Mouse (Mus musculus): Measurements from ENCODE around the gene Gm20388.

Gm20388 gene

DNA sequence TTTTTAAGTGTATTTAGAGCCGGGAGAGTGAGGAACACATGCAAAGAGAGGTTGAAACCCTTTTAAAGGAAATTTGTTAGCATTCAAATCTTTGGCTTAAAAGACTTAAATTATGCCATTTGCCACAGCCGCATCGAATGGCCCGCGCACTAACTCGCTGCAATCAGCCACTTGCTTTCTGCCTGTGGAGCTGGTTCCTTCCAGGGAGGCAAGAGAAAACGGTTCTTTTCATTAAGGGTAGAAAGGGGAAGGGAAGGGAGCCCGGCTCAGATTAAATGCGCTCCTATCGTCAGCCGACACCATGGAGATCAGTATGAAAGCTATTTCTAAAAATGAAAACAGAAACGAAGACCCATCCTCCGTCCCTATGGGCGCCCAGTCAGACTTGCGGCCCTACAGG is 973.2 kb downstream of the Gm20388 start:
- DNase-seq: no peak

DNA sequence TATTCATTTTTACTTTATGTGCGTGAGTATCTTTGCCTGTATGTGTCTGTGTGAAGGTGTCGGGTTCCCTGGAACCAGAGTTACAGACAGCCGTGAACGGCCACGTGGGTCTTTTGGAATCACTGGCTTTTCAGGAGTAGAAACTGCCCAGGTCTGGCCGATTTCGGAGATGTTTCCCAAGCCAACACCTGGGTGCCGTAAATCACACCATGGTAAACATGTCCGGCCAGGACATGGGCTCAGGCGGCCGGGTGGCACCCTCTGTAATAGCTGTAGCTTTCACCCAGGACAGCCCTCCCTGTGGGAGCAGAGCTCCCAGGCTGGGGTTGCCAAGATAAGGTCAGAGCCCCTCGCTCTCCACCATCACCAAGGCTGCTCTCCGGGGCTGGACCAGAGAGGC is 974.2 kb downstream of the Gm20388 start:
- no peak for DNase-seq

DNA sequence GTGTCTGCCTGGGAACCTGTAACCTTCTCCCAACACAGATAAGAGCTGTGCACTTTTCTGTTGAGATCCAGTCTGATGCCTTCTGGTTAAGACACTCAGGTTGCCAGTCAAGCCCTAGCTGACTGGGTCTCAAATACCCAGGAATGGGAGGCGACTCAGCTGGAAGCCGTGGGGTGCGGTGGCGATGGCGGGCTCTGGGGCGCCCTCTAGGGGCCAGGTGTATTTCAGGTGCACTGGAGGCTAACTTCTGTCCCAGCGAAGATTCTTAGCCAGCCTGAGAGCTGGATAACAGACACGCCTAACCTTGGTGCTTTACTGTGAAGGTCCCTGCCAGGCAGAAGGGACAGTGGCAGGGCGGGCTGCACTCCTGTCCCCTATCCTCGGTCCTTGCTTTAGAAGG is 976.6 kb downstream of the Gm20388 start:
- peak in 1 of 2 experiments; percentile 28 for DNase-seq

DNA sequence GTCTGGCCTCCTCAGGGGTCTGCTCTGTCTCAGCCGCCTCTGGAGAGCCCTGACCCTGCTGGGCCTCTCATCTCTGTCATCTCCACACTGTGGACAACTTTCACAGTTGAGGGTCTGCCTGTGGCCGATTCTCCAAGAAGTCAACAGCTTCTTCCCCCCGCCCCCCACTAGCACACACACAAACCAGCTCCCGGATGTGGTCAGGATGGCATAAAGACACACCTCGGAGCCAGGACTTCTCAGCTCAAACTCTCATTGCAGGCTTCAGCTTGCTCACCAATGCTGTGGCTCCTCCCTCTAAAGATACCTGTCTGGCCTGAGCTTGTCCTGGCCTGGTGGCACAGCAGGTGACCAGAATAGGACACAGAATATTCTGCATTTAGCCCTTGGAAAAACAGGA is 977.4 kb downstream of the Gm20388 start:
- DNase-seq: no peak

DNA sequence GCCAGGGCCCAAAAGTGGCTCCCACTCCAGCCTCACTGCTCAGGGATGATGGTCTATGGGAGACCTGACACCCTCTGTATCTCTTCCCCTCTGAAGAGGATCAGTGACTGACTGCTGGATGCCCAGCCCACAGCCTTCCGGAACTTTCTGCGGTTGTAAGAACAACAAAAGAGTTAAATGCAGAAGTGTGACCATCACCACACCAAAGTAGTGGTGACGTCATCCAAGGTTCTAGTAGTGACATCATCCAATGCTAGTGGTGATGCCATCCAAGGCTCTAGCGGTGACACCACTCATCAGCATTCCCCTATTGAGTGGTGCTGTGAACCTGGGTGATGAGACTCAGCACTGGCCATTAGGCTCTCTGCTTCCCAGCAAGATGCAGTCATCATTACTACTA is 978.5 kb downstream of the Gm20388 start:
- DNase-seq: no peak

DNA sequence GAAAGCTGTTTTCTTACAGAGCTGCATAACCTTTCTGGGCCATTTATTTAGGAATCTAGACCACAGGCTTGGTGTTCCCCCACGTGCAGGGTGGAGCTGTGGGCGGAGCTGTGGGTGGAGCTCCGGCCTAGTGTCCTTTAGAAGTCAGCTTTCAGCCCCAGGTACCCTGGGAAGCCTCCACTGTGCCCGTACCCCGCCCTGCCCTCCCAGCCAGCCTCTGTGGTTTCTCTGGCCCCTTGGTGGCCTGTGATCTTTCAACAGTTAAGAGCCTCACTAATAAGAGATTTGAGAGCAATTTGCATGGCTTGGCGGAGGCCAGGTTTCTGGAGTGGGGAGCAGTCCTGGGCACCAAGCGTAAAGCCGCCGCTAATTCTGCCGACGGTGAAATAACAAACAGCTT is 979.4 kb downstream of the Gm20388 start:
- no peak for DNase-seq

DNA sequence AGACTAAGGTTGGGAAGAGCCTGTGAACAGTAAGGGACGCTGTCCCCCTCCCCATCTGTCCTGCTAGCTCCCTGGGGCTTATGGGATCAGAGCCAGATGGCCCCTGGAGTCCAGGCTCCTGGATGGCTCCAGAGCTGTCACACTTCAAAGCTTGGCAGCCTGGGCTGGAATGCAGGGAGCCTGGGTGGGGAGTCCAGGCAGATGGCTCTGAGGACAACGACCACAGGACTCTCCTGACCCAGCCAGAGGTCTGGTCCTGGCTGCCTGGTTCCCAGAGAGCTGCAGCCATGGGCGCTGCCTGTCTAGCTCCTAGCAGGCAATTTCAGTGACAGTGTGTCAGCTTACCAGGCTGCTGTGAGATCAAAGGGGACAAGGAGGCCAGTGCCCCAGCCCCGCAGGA is 984.4 kb downstream of the Gm20388 start:
- DNase-seq: no peak

DNA sequence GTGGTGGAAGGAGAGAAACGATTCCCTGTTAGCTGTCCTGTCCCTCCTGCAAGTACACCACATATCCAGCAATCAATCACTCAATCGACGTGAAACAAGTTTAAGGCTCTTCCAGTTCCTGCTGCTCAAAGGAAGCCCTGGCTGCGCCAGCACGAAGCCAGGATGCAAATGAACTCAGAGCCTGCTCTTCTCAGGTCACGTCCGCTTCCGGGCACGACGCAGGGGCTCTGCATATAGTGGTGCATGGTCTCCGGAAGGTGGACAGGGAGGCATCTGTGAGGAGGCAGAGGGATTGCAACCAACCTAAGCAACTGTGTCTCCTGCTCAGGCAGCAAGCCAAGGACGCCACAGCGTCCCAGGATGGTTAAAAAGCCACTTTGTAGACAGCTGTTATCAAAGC is 985.0 kb downstream of the Gm20388 start:
- no peak for DNase-seq

DNA sequence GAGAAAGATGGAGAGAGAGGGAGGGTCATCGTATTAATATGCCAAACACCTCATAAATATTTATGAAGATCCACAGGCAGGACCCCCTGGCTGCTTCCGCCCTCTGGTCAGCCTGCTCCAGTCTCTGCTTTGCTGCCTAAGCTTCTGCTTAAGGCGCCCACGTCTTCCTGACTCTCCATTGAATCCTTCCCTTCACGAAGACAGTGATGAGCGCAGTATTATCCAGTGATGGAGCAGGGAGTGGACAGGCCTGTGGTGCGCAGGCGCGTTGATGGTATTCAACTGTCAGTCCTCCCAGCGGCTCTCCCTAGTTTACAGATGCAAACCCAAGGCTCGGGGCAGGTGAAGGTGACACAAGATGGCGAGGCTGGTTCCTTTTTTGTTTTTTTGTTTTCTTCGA is 985.6 kb downstream of the Gm20388 start:
- no peak for DNase-seq

DNA sequence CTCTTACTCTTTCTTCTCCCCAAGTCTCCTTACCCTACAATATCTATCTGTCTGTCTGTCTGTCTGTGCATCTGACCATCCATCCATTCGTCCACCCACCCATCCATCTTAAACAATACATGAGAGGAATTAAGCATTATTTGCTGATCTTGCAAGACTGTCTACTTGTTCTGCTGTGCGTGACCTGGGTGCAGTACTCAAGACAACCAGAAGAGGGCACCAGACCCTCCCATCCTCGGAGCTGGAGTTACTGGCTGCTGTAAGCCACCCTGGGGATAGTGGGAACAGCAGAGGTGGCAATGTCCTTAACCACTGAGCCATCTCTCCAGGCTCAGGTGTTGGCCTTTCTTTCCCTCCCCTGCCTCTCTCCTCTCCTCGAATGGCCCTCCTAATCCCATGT is 987.4 kb downstream of the Gm20388 start:
- peak; percentile 62 to 76 for DNase-seq

DNA sequence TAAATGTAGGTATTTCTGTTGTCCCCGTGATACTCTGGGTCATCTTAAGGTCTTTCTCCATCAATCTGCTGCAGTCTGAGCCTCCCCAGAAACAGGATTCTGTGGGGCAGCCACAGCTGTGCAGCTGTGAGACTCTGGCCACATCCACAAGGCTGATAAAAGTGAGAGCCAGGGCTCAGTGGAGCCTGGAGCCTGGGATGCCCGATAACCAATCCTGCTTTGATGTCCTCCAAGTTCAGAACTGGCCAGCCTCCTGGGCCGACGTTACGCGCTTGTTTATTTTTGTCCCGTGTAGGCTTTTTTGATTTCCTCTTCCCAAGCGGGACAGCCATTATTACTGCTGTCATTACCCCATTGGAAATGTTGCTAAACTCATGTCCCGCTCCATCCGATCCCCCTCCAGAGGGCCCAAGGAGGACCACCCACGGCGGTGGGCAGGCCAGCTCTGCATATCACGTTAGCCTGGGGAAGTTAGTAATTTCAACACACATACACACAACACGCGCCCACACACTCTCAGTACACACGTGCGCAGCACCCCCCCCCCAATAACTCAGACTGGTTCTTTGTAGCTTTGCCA is 988.3 kb downstream of the Gm20388 start:
- DNase-seq: no peak

DNA sequence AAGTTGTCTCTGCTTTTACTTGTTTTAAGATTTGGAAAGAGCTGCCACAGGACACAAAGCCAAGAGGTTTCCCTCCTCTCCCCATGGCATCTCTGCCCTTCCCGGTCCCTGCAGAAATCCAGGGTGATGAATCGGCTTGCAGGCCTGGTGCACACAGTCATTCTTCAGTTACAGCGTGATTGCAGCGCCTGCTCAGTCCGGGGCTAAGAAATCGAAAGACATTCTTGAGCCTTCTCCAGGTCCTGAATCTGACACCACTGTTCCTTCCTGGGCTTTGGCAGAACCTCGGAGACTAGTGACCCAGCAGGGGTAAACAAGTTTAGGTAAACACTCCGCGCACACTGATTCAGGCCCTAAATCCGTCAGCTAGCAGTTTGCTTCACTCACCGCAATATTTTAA is 991.7 kb downstream of the Gm20388 start:
- no peak for DNase-seq

DNA sequence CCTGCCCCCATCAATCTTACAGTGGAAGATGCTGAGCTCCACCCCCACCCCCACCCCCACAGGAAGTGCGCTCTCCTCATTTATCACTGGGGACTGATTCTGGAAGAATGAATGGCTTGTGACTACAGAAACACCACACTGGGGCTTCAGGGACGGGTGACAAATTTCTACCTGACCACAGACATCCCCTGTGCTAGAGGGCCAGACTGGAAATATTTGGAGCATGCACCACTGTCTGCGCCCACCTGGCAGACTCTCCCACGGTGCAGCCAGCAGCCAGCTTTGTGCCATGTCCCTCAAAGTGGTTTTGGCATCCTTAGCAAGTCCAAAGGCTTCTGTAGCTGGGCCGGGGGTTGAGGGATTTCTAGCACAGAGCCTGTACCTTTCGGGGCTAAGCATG is 997.0 kb downstream of the Gm20388 start:
- no peak for DNase-seq

DNA sequence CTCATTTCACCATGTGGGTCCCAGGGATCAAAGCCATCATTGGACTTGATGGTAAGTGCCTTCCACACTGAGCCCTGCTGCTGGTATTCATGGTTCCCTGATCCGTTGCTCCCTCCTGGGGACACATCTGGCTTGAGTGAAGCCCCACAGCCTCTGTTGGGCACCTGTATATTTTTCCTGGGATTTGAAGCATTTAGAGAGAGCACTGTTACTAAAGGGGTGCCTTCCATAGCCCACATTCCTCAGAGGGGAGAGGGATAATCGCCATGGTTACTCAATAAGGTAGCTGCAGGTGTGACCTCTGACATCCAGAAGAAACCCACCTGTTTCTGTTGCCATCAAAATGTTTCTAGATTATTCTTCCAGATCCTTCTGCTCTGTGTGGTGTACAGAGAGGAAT is 1000.3 kb downstream of the Gm20388 start:
- no peak for DNase-seq

DNA sequence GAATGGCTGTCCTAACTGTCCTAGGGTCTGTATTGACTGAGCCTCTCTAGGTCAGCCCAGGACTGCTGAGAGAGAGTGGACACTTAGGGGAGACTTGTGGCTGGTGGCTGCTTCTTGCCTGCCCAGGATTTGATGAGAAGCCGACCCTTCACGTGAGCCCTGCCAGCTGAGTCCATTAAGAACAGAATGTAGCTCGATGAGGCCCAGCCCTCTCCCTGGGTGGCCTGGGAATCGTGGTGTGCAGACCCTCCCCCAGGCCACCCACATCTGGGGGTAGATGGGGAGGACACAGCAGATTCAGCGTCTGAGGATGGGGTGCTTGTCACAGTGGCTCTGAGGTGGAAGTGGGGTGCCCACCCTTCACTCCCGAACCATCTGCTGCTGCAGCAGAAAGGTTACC is 1001.8 kb downstream of the Gm20388 start:
- DNase-seq: no peak

DNA sequence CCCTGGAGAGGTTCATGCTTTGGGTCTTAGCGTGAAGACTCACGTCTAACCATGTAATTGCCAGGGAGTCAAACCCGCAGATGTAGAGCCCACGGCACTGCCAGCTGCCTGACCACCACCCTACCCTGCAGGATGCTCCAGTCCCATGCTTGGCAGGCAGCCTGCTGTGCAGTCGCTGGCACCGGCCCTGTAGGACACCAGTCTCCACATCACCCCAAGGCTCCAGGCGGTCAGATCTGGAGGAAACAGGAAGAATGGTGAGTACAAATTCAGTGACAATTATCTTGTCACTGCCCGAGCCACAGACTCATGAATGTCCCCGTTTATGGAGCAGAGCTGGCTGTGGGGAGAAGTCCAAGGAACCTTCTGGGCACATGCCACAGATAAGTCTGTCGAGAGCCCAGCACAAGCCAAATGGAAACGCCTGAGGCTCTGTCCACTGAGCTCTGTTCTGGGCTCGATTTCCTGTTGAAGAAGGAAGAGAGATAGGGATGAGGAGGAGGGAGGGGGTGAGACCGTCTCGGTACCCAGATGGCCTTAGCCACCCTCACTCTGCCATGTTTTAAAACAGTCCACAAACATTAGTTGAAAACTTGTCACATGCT is 1006.3 kb downstream of the Gm20388 start:
- DNase-seq: peak; percentile 47 to 54

DNA sequence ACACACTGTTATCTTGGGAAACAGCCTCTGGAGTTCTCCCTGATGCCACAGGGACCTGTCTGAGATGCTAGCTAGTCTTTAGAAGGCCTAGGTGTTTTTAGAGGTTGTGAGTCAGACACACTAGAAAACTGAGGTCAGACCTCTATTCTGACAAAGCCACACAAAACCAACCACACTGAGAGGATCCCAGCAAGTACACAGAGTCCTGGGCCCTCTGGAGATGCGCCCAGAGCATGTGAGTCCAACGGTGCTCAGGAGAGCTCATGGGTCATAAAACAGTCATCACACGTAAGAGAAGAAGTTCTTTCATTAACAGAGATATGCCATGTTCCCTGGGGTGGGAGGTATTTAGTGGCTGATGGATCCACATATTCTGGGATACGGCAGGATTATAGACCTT is 1009.9 kb downstream of the Gm20388 start:
- DNase-seq: no peak

DNA sequence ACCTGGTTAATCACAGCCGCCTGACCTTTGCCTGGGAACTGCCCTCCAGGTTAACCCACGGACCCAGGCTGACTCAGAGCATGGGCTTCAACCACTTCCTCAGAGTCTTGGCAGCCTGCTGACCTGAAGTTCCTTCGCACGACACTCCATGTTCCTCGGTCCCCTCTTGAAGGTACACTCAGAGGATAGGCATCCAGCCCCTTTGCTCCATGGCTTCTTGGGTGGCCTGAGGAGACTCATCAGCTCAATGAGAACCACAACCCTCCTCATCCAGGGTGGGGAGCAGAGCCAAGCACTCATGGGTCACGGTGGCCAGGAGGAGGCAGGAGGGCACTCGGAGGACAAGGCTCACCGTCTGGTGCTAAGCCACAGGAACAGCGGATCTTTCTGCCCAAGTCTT is 1015.6 kb downstream of the Gm20388 start:
- no peak for DNase-seq

DNA sequence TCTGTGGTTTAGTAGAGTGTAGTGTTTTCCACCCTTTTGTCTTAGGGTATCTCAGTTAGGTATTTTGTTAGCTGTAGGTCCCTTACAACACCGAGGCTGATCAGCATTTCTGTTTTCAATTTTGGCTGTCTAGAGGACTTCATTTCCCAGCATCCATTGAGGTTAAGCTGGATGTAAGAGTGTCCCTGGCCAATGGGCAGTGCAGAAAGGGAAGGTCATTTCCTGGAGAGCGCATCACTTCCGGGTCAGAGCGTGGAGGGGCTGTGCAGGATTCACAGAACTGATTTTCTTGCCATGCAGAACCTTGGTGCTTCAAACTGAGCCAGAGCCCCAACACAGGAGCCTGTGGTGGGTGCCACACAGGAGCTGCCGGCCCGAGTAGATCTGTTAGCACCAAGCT is 1017.4 kb downstream of the Gm20388 start:
- DNase-seq: no peak

DNA sequence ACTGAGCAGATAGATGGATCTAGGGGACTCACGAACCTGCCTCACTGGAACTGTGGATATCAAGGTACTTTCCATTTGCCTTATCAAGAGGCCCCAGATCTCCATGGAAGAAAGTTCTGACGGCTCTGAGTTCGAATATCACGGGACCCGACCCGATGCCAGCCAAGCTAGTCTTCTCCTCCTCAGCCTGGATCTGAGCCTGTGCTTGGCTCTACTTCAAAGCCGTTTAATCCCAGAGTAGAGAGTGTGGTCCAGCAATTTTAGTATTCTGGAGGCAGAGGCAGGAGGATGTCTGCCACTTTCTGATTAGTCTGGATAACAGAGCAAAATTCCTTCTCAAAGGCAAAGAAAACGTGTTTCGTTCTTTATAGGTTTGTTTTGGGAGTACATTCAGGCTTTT is 1024.0 kb downstream of the Gm20388 start:
- no peak for DNase-seq

DNA sequence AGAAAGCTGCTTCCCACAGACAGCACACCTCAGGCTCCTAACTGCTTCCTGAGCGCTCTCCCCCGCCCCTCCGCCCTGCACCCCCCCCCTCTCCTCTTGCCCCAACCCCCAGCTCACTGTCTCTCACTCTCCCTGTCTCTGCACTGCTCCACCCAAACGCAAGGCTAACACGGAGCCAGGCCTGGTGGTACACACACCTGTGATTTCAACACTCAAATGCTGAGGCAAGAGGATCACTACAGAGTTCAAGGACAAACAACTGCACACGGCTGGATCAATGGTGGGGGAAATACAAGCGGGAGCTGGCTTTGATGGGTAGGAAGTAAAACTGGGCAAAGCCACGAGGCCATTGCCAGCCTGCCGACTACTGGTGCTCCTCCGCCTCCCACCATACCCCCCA is 1026.0 kb downstream of the Gm20388 start:
- DNase-seq: no peak

DNA sequence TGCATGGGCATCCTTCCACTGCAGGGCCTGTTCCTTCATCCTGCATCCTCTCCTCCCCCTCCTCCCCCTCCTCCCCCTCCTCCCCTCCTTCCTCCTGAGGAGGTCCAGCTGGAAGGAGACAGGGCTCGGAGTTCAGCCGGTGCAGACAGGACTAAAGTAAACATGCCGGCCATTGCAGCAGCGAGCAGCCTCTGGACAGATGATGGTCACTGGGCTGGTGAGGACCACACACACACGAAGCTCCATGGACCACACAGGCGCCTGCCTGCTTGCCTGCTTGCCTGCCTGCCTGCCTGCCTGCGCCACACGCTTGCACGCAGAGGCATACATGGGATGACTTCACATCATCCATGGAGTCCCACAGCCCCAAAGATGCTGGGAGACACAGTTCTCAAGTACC is 1026.8 kb downstream of the Gm20388 start:
- no peak for DNase-seq

DNA sequence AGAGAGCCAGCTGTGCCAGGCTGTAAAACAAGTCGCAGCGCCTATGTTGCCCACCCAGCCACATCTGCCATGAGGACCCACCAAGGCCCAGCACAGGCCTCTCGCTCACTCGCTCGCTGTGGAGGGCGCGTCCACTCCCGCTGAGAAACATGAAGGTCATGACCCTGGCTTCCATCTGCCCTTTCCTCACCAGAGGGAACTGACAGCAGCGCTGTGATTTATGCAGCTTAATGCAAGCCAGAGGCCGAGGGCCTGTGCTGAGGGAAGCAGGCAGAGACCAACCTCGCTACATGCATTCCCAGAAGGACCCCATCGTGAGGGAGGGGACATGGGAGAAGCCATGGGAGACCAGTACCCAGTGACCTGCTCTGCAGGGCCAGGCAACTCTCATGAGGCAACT is 1029.6 kb downstream of the Gm20388 start:
- no peak for DNase-seq

DNA sequence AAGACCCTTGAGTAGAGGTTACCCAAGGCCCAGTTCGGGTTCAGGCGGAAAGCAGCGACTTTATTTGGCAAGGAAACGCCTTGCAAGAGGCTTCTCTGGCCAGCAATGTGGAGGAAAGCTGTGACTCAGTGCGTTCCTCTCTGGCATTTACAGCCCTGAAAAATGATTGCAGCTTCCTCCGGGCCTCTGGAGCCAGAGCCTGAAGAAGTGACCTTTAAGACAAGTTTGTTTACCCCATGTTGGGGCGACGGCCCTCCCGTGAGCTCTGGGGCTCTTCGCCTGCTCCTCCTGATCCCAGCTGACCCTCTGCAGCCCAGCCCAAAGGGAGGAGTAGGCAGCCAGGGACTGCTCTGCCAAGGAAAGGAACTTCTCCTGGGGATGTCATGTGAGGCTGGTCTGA is 1036.6 kb downstream of the Gm20388 start:
- no peak for DNase-seq

DNA sequence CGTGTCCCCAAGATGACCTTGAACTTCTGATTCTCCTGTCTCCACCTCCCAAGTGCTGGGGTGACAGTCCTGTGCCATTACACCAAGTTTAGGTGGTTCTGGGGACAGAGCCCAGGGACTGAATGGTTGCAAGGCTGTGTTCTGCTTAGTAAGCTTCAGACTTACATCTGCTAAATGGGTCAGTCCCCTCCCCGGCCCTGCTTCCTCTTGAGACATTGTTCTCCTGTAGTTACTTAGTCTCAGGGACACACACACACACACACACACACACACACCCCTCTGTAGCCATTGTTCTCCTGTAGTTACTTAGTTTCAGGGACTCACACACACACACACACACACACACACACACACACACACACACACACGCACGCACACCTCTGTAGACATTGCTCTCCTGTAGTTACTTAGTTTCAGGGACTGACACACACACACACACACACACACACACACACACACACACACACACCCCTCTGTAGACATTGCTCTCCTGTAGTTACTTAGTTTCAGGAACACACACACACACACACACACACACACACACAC is 1037.5 kb downstream of the Gm20388 start:
- DNase-seq: no peak
